8 mouse cellular contexts compared by ENCODE assay signal in the genomic region with DNA sequence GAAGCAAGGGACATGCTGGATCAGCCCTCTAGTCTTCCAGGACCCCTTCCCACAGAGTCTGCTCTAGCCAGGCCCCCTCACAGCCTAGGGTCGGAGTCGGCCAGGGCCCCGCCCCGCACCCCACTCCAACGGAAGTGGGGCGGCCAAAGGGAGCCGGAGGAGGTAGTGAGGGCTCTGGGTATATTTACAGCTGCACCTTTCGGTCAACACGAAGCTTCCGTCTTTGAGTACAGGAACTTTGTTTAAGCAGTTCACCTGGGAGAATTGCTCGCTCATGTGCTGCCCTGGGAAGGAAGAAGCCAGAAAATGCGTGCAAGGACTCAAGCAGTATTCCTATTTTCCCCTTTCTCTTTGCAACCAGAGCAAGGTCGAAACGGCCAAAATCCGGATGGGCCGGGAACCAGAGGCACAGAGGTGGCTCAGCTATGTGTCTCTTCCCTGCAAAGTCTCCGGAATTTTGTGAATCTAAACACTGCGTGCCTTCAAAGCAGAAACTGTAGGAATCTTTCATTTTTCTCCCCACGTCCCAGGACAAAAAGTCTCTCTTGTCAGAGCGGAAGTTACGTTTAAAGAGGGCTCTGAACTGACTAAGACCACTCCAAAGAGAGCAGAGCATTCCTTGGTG. TPM values are rescaled to one million over a fixed set of nuclear protein-coding genes. Genes with fewer than 3 reads are reported as not detected.
A peak's percentile ranks its signal among the peaks of the same experiment; 100 is the strongest.
DNase-seq lines count a peak whose midpoint lies in the region; ATAC-seq lines count a peak whose summit lies in the region.

No protein-coding gene starts in this region.

- H3K36me3 ChIP-seq in embryonic facial prominence, embryonic 13.5 days, result no peaks in the 10 kb centered on the region
- H3K36me3 ChIP-seq in hindbrain, embryonic 14.5 days (replicated peaks; ENCODE audit: control insufficient read depth, insufficient read depth), result no peaks in the 10 kb centered on the region
- H3K36me3 ChIP-seq in liver, embryonic 13.5 days, result no peaks in the 10 kb centered on the region
- H3K36me3 ChIP-seq in neural tube, embryonic 12.5 days, result no peaks in the 10 kb centered on the region

- H3K27ac ChIP-seq in embryonic facial prominence, embryonic 13.5 days, result no peak overlapping the region
- no peak overlapping the region for H3K27ac ChIP-seq in hindbrain, embryonic 14.5 days
- peak overlapping the region; percentile 86 for H3K27ac ChIP-seq in liver, embryonic 13.5 days
- no peak overlapping the region for H3K27ac ChIP-seq in neural tube, embryonic 12.5 days

- H3K4me3 ChIP-seq in embryonic facial prominence, embryonic 13.5 days, result peak overlapping the region; percentile 44
- peak overlapping the region; percentile 30 for H3K4me3 ChIP-seq in hindbrain, embryonic 14.5 days (replicated peaks; ENCODE audit: low read length)
- peak overlapping the region; percentile 67 for H3K4me3 ChIP-seq in liver, embryonic 13.5 days (replicated peaks)
- H3K4me3 ChIP-seq in neural tube, embryonic 12.5 days, result peak overlapping the region; percentile 33

- H3K4me1 ChIP-seq in embryonic facial prominence, embryonic 13.5 days, result peaks cover 48% of the 10 kb centered on the region
- peaks cover 23% of the 10 kb centered on the region for H3K4me1 ChIP-seq in hindbrain, embryonic 14.5 days (replicated peaks; ENCODE audit: control insufficient read depth, insufficient read depth, low read length)
- peaks cover 58% of the 10 kb centered on the region for H3K4me1 ChIP-seq in liver, embryonic 13.5 days (replicated peaks)
- H3K4me1 ChIP-seq in neural tube, embryonic 12.5 days, result peaks cover 19% of the 10 kb centered on the region

- peaks cover 19% of the 10 kb centered on the region; the same call in 1 of the 2 replicates for H3K27me3 ChIP-seq in embryonic facial prominence, embryonic 13.5 days
- peaks cover 28% of the 10 kb centered on the region for H3K27me3 ChIP-seq in hindbrain, embryonic 14.5 days (ENCODE audit: control insufficient read depth, insufficient read depth, low read length)
- peaks cover 21% of the 10 kb centered on the region for H3K27me3 ChIP-seq in liver, embryonic 13.5 days
- H3K27me3 ChIP-seq in neural tube, embryonic 12.5 days (replicated peaks), result peaks cover 23% of the 10 kb centered on the region

- H3K9me3 ChIP-seq in embryonic facial prominence, embryonic 13.5 days, result no peaks in the 10 kb centered on the region
- no peaks in the 10 kb centered on the region for H3K9me3 ChIP-seq in hindbrain, embryonic 14.5 days (ENCODE audit: control insufficient read depth, low read length)
- H3K9me3 ChIP-seq in liver, embryonic 13.5 days (replicated peaks), result no peaks in the 10 kb centered on the region
- H3K9me3 ChIP-seq in neural tube, embryonic 12.5 days, result no peaks in the 10 kb centered on the region

- WGBS in embryonic facial prominence, embryonic 13.5 days, result 12% methylated on average over 21 of the region's 21 CpGs
- WGBS in hindbrain, embryonic 14.5 days, result 19% methylated on average over 21 of the region's 21 CpGs
- 12% methylated on average over 21 of the region's 21 CpGs for WGBS in liver, embryonic 13.5 days (ENCODE audit: insufficient replicate concordance)
- 18% methylated on average over 21 of the region's 21 CpGs for WGBS in neural tube, embryonic 12.5 days

- peak; percentile 13 for DNase-seq in embryo, embryonic 10.5 days (ENCODE audit: low spot score)
- DNase-seq in embryo, embryonic 9.5 days (ENCODE audit: extremely low spot score), result no peak
- no peak for DNase-seq in hindbrain, embryonic 14.5 days (ENCODE audit: low spot score)
- DNase-seq in liver, embryonic 13.5 days, result no peak
- no peak for DNase-seq in right cerebral cortex, postnatal 4 days
- no peak for DNase-seq in cerebellum, adult 11 months

- no peak for ATAC-seq in embryonic facial prominence, embryonic 13.5 days (ENCODE audit: insufficient number of reproducible peaks, insufficient read depth, low FRiP score, low TSS enrichment, low read depth)
- ATAC-seq in hindbrain, embryonic 14.5 days (ENCODE audit: low FRiP score), result no peak
- ATAC-seq in liver, embryonic 13.5 days (ENCODE audit: low read depth), result no peak
- ATAC-seq in neural tube, embryonic 12.5 days (ENCODE audit: low FRiP score, low read depth), result no peak

- H3K9ac ChIP-seq in embryonic facial prominence, embryonic 13.5 days, result peak overlapping the region; percentile 65
- 0 out of 2 replicates have a peak overlapping the region, but pooled peaks have one; percentile 28 for H3K9ac ChIP-seq in hindbrain, embryonic 14.5 days
- H3K9ac ChIP-seq in liver, embryonic 13.5 days, result peak overlapping the region; percentile 79
- no peak overlapping the region for H3K9ac ChIP-seq in neural tube, embryonic 12.5 days

- H3K4me2 ChIP-seq in embryonic facial prominence, embryonic 13.5 days, result peak overlapping the region; percentile 75
- peak overlapping the region; percentile 53 for H3K4me2 ChIP-seq in hindbrain, embryonic 14.5 days (replicated peaks)
- peak overlapping the region; percentile 80 for H3K4me2 ChIP-seq in liver, embryonic 13.5 days
- peak overlapping the region; percentile 63 for H3K4me2 ChIP-seq in neural tube, embryonic 12.5 days (replicated peaks)

RNA-seq across cellular contexts. Expression of a gene that starts 3.7 kb away (rescaled TPM):
- polyA plus RNA-seq in embryonic facial prominence, embryonic 13.5 days (2015; fragmentation: Nextera tagmentation; extraction: Ambion mirVana), result 5.9 and 9.1 TPM in 2 replicates
- polyA plus RNA-seq in hindbrain, embryonic 14.5 days (2014; fragmentation: Nextera tagmentation; extraction: Ambion mirVana), result 5.8 and 8.3 TPM in 2 replicates
- 35.3 and 39.2 TPM in 2 replicates for polyA plus RNA-seq in liver, embryonic 13.5 days (2015; fragmentation: Nextera tagmentation; extraction: Ambion mirVana)
- polyA plus RNA-seq in neural tube, embryonic 12.5 days (2016; fragmentation: Nextera tagmentation; extraction: Ambion mirVana), result 8.4 and 8.9 TPM in 2 replicates

RNA-seq across cellular contexts. Expression of a gene that starts 11.2 kb away (rescaled TPM):
- polyA plus RNA-seq in embryonic facial prominence, embryonic 13.5 days (2015; fragmentation: Nextera tagmentation; extraction: Ambion mirVana), result not detected in 2 replicates
- not detected in 2 replicates for polyA plus RNA-seq in hindbrain, embryonic 14.5 days (2014; fragmentation: Nextera tagmentation; extraction: Ambion mirVana)
- not detected in 2 replicates for polyA plus RNA-seq in liver, embryonic 13.5 days (2015; fragmentation: Nextera tagmentation; extraction: Ambion mirVana)
- not detected in 2 replicates for polyA plus RNA-seq in neural tube, embryonic 12.5 days (2016; fragmentation: Nextera tagmentation; extraction: Ambion mirVana)

RNA-seq across cellular contexts. Expression of a gene that starts 26.5 kb away (rescaled TPM):
- polyA plus RNA-seq in embryonic facial prominence, embryonic 13.5 days (2015; fragmentation: Nextera tagmentation; extraction: Ambion mirVana), result 1,667 and 1,727 TPM in 2 replicates
- 1,642 and 1,896 TPM in 2 replicates for polyA plus RNA-seq in hindbrain, embryonic 14.5 days (2014; fragmentation: Nextera tagmentation; extraction: Ambion mirVana)
- polyA plus RNA-seq in liver, embryonic 13.5 days (2015; fragmentation: Nextera tagmentation; extraction: Ambion mirVana), result 877 and 1,047 TPM in 2 replicates
- 1,568 and 1,704 TPM in 2 replicates for polyA plus RNA-seq in neural tube, embryonic 12.5 days (2016; fragmentation: Nextera tagmentation; extraction: Ambion mirVana)

RNA-seq across cellular contexts. Expression of a gene that starts 35.2 kb away (rescaled TPM):
- 9.9 and 17.6 TPM in 2 replicates for polyA plus RNA-seq in embryonic facial prominence, embryonic 13.5 days (2015; fragmentation: Nextera tagmentation; extraction: Ambion mirVana)
- polyA plus RNA-seq in hindbrain, embryonic 14.5 days (2014; fragmentation: Nextera tagmentation; extraction: Ambion mirVana), result 12.1 and 12.2 TPM in 2 replicates
- polyA plus RNA-seq in liver, embryonic 13.5 days (2015; fragmentation: Nextera tagmentation; extraction: Ambion mirVana), result 49.2 and 50.2 TPM in 2 replicates
- 2.1 and 4.2 TPM in 2 replicates for polyA plus RNA-seq in neural tube, embryonic 12.5 days (2016; fragmentation: Nextera tagmentation; extraction: Ambion mirVana)

RNA-seq across cellular contexts. Expression of a gene that starts 52.4 kb away (rescaled TPM):
- polyA plus RNA-seq in embryonic facial prominence, embryonic 13.5 days (2015; fragmentation: Nextera tagmentation; extraction: Ambion mirVana), result 11.8 and 16.7 TPM in 2 replicates
- 0.57 and 1.4 TPM in 2 replicates for polyA plus RNA-seq in hindbrain, embryonic 14.5 days (2014; fragmentation: Nextera tagmentation; extraction: Ambion mirVana)
- polyA plus RNA-seq in liver, embryonic 13.5 days (2015; fragmentation: Nextera tagmentation; extraction: Ambion mirVana), result 8.0 and 10.3 TPM in 2 replicates
- polyA plus RNA-seq in neural tube, embryonic 12.5 days (2016; fragmentation: Nextera tagmentation; extraction: Ambion mirVana), result 1.8 and 2.4 TPM in 2 replicates
